Comparison of ENCODE assay signal across 27 mouse cellular contexts in the genomic region with DNA sequence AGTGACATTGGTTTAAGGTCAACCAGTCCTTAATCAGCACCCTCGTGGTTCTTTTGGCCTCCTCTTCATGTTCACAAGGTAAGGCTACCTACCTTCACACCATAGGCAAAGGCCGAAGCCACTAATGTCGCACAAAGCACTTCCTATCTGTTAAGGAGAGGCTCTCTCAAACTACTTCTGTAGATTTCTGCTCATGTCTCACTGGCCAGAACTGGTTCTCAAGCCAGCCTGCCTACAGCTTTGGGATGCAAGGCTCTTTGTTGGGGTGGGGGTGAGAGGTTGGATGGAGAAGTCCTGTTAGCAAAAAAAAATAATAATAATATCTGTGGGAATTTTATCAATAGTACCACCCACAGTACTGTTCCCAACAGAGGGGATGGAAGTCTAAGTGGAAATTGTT.
"Had no signal": no experiment of that assay in that cellular context is flagged by ENCODE, and none has a peak within 500 bp of the region (broad histone marks: within the 10 kb centered on the region; RNA-seq: fewer than 3 reads in every experiment).

No protein-coding gene starts in this region.

- DNase-seq: heart, postnatal 10 days; heart, postnatal 14 days; heart, postnatal 36 days; heart, postnatal 4 days; kidney, adult 11 months; kidney, adult 18-20 months; kidney, adult 8-10 months; kidney, postnatal 10 days; kidney, postnatal 14 days; kidney, postnatal 25 days; kidney, postnatal 36 days; kidney, postnatal 4 days; layer of hippocampus, adult 9-11 months; layer of hippocampus, postnatal 36 days had no signal

- H3K4me3 ChIP-seq: heart, embryonic 13.5 days; heart, embryonic 15.5 days; hindbrain, embryonic 10.5 days; hindbrain, embryonic 12.5 days; hindbrain, embryonic 13.5 days; hindbrain, embryonic 15.5 days; intestine, embryonic 15.5 days; kidney, embryonic 15.5 days; layer of hippocampus, adult 2 months; left cerebral cortex, adult 2 months had no signal

- H3K4me1 ChIP-seq: heart, embryonic 13.5 days; heart, embryonic 15.5 days; hindbrain, embryonic 10.5 days; hindbrain, embryonic 12.5 days; hindbrain, embryonic 13.5 days; hindbrain, embryonic 15.5 days; intestine, embryonic 15.5 days; kidney, embryonic 15.5 days had no signal

- H3K36me3 ChIP-seq: heart, embryonic 13.5 days; heart, embryonic 15.5 days; hindbrain, embryonic 10.5 days; hindbrain, embryonic 12.5 days; hindbrain, embryonic 13.5 days; hindbrain, embryonic 15.5 days; intestine, embryonic 15.5 days; kidney, embryonic 15.5 days had no signal

- H3K27ac ChIP-seq: heart, embryonic 13.5 days; heart, embryonic 15.5 days; hindbrain, embryonic 10.5 days; hindbrain, embryonic 12.5 days; hindbrain, embryonic 13.5 days; hindbrain, embryonic 14.5 days; hindbrain, embryonic 15.5 days; hindbrain, postnatal 0 days; intestine, embryonic 15.5 days; kidney, embryonic 15.5 days; kidney, postnatal 0 days; layer of hippocampus, adult 2 months; left cerebral cortex, adult 2 months had no signal

- H3K9me3 ChIP-seq: heart, embryonic 15.5 days; hindbrain, embryonic 10.5 days; hindbrain, embryonic 13.5 days; hindbrain, embryonic 15.5 days; intestine, embryonic 15.5 days; kidney, embryonic 15.5 days had no signal

- H3K9ac ChIP-seq: heart, embryonic 13.5 days; heart, embryonic 15.5 days; hindbrain, embryonic 12.5 days; hindbrain, embryonic 13.5 days; hindbrain, embryonic 14.5 days; hindbrain, embryonic 15.5 days; intestine, embryonic 15.5 days; kidney, embryonic 15.5 days had no signal
